8 mouse cellular contexts compared by ENCODE assay signal in genomic region chr13:96593621-96594020, GRCm38 (mm10). TPM values are rescaled to one million over a fixed set of nuclear protein-coding genes. Genes with fewer than 3 reads are reported as not detected.
DNase-seq lines count a peak whose midpoint lies in the region; ATAC-seq lines count a peak whose summit lies in the region.

No protein-coding gene starts in this region.

- ATAC-seq in megakaryocyte, adult 5-6 weeks (ENCODE audit: poor library complexity, severe bottlenecking): peak; percentile 86
- no peak for ATAC-seq in erythroid progenitor cell, adult 5-6 weeks (replicated peaks; ENCODE audit: low FRiP score, poor library complexity, severe bottlenecking)

- DNase-seq in cerebellum, adult 9-10 months: peak; percentile 69
- no peak for DNase-seq in cerebellum, postnatal 36 days
- DNase-seq in left cerebral cortex, adult 11 months (ENCODE audit: low spot score): peak; percentile 28
- DNase-seq in left cerebral cortex, postnatal 4 days: no peak
- peak; percentile 24 for DNase-seq in brain, embryonic 18.5 days (ENCODE audit: low read depth, low spot score)
- DNase-seq in left cerebral cortex, adult 18-20 months (ENCODE audit: low spot score in 2 of 2): no peak

- intact Hi-C loops in left cerebral cortex, postnatal 4 days (cut with DNase I): loop anchor here (2.0 kb wide), 1 partner anchor 163 kb away; no protein-coding TSS in a partner anchor

RNA-seq across cellular contexts. Expression of gene Col4a3bp, which starts 51.2 kb away (rescaled TPM):
- 10 to 100 TPM; 50.8 to 51.5 TPM for total RNA-seq in left cerebral cortex, postnatal 4 days (2021)
- total RNA-seq in megakaryocyte, adult 5-6 weeks (2015): 45.6 and 58.8 TPM in 2 replicates
- 88.5 and 101 TPM in 2 replicates for total RNA-seq in megakaryocyte, adult 5-6 weeks (2017)
- total RNA-seq in erythroid progenitor cell, adult 5-6 weeks (2015; ENCODE audit: low replicate concordance): 61.6 and 63.7 TPM in 2 replicates
- total RNA-seq in erythroid progenitor cell, adult 5-6 weeks (2017; ENCODE audit: low replicate concordance): 72.0 and 72.3 TPM in 2 replicates
- 10 to 100 TPM; 70.2 to 71.8 TPM for total RNA-seq in left cerebral cortex, adult 18-20 months (2021)

RNA-seq across cellular contexts. Expression of gene Polk, which starts 51.2 kb away (rescaled TPM):
- total RNA-seq in left cerebral cortex, postnatal 4 days (2021): 1 to 10 TPM; 6.8 to 8.4 TPM
- total RNA-seq in megakaryocyte, adult 5-6 weeks (2015): 9.5 and 16.5 TPM in 2 replicates
- total RNA-seq in megakaryocyte, adult 5-6 weeks (2017): 7.7 and 9.5 TPM in 2 replicates
- 7.2 and 18.0 TPM in 2 replicates for total RNA-seq in erythroid progenitor cell, adult 5-6 weeks (2015; ENCODE audit: low replicate concordance)
- total RNA-seq in erythroid progenitor cell, adult 5-6 weeks (2017; ENCODE audit: low replicate concordance): 13.9 and 16.3 TPM in 2 replicates
- 10 to 100 TPM; 11.8 to 12.3 TPM for total RNA-seq in left cerebral cortex, adult 18-20 months (2021)

Comparison
In these comparisons a context has a peak if more than half of its experiments do, and no peak if none do; other contexts are left out.
1. DNase-seq: peak in cerebellum, adult 9-10 months (single experiment), left cerebral cortex, adult 11 months (single experiment) and brain, embryonic 18.5 days (single experiment); none in cerebellum, postnatal 36 days (0 of 2), left cerebral cortex, postnatal 4 days (single experiment) and left cerebral cortex, adult 18-20 months (0 of 2).